Mouse (Mus musculus) limb, embryonic 15.5 days (tissue): Measurements from ENCODE around the gene Bcl7b. TPM values are rescaled to one million over a fixed set of nuclear protein-coding genes. Genes with fewer than 3 reads are reported as not detected.

Experiments used
- ATAC-seq: fragments of 200-750 bp; cut with Nextera tagmentation; 2 replicates; pipeline ENCODE4 v1.8.0; 2017; ENCODE audit warnings: low read depth, moderate TSS enrichment; ENCODE audit not compliant: insufficient number of reproducible peaks, low FRiP score, low TSS enrichment
- H3K27ac ChIP-seq: fragments of 300-500 bp; sonication (generic); 2 replicates; pipeline ENCODE4 v1.5.1; 2015; ENCODE audit warnings: moderate library complexity, mild to moderate bottlenecking, inconsistent platforms
- H3K27me3 ChIP-seq: fragments of 300-500 bp; sonication (generic); 2 replicates; pipeline ENCODE4 v1.6.1; 2015; ENCODE audit warnings: inconsistent platforms
- H3K36me3 ChIP-seq: fragments of 300-500 bp; sonication (generic); 2 replicates; pipeline ENCODE4 v1.6.1; 2015; ENCODE audit warnings: inconsistent platforms
- H3K4me1 ChIP-seq: fragments of 300-500 bp; sonication (generic); 2 replicates; pipeline ENCODE4 v1.6.1; 2015; ENCODE audit warnings: inconsistent platforms
- H3K4me2 ChIP-seq: fragments of 300-500 bp; sonication (generic); 2 replicates; pipeline ENCODE4 v1.6.1; 2015; ENCODE audit warnings: mild to moderate bottlenecking, inconsistent platforms
- H3K4me3 ChIP-seq: fragments of 300-500 bp; sonication (generic); 2 replicates; pipeline ENCODE4 v1.5.1; 2015; ENCODE audit warnings: mild to moderate bottlenecking, inconsistent platforms
- H3K9ac ChIP-seq: fragments of 300-500 bp; sonication (generic); 2 replicates; pipeline ENCODE4 v1.6.1; 2015; ENCODE audit warnings: inconsistent platforms
- H3K9me3 ChIP-seq: fragments of 300-500 bp; sonication (generic); 2 replicates; pipeline ENCODE4 v1.6.1; 2016; ENCODE audit warnings: inconsistent platforms
- WGBS: fragments of 180-500 bp; shearing (Covaris S2); methylation state at CpG from one replicate; pipeline ENCODE4 v1.1.7; 2015; 5-methylcytosine and 5-hydroxymethylcytosine counted together
- polyA plus RNA-seq: library from polyadenylated mRNA; unstranded; fragments of >200 nt; fragmentation: Nextera tagmentation; extraction: Ambion mirVana; gene quantifications from 2 replicates; pipeline ENCODE4 v1.2.1, GENCODE M21; 2015

Bcl7b gene
- polyA plus RNA-seq, 1 experiment from 2014 or later = 47.6 TPM

GRCm38 (mm10) chr5:135148715-135149052, 19.4 kb upstream of the Bcl7b start:
- WGBS = under 1% methylated on average over 13 of the region's 13 CpGs
- H3K9ac ChIP-seq = peak overlapping the region; percentile 39; the same call in 1 of the 2 replicates
- 0 out of 2 replicates have a peak, but pooled peaks have one; percentile 0 for ATAC-seq

GRCm38 (mm10) chr5:135149053-135149819, 18.8 kb upstream of the Bcl7b start, which contains the start of gene Tbl2:
Tbl2 (plus strand) TSS chr5:135149657.
- peak within 1 kb of the TSS; percentile 97 for H3K27ac ChIP-seq
- H3K4me3 ChIP-seq = peak within 1 kb of the TSS; percentile 87
- no peaks in the 10 kb centered on the region for H3K9me3 ChIP-seq
- peak within 1 kb of the TSS; percentile 80 for H3K9ac ChIP-seq
- peak within 1 kb of the TSS; percentile 60 for H3K4me2 ChIP-seq
- peaks cover 19% of the 10 kb centered on the region for H3K36me3 ChIP-seq
- under 1% methylated on average over 58 of the region's 63 CpGs for WGBS
- ATAC-seq = peak; percentile 99
- no peaks in the 10 kb centered on the region for H3K27me3 ChIP-seq
- peaks cover 13% of the 10 kb centered on the region for H3K4me1 ChIP-seq

More at GRCm38 (mm10) chr5:135148715-135149052, 19.4 kb upstream of the Bcl7b start:
- Histone ChIP-seq H3K27me3 (no peaks in the 10 kb centered on the region), H3K4me3 (peak overlapping the region; percentile 87), H3K36me3 (peaks cover 14% of the 10 kb centered on the region), H3K4me2 (peak overlapping the region; percentile 60), H3K9me3 (no peaks in the 10 kb centered on the region), H3K4me1 (peaks cover 13% of the 10 kb centered on the region), H3K27ac (peak overlapping the region; percentile 97)

- H3K4me2 ChIP-seq = peak overlapping the region; percentile 60
- under 1% methylated on average over 23 of the region's 23 CpGs for WGBS
- H3K36me3 ChIP-seq = peaks cover 25% of the 10 kb centered on the region
- peak overlapping the region; percentile 87 for H3K4me3 ChIP-seq
- peak overlapping the region; percentile 97 for H3K27ac ChIP-seq
- peak overlapping the region; percentile 80 for H3K9ac ChIP-seq
- no peaks in the 10 kb centered on the region for H3K9me3 ChIP-seq
- no peaks in the 10 kb centered on the region for H3K27me3 ChIP-seq
- no peak for ATAC-seq
- peaks cover 13% of the 10 kb centered on the region for H3K4me1 ChIP-seq
Measured at GRCm38 (mm10) chr5:135149820-135150178, 18.3 kb upstream of the Bcl7b start.

GRCm38 (mm10) chr5:135156496-135156895, 11.6 kb upstream of the Bcl7b start:
- no peak overlapping the region for H3K4me2 ChIP-seq
- no peak overlapping the region for H3K4me3 ChIP-seq
- no peak for ATAC-seq
- H3K9ac ChIP-seq = no peak overlapping the region
- H3K27ac ChIP-seq = no peak overlapping the region
- peaks cover 91% of the 10 kb centered on the region for H3K36me3 ChIP-seq
- H3K4me1 ChIP-seq = no peaks in the 10 kb centered on the region
- 99% methylated on average over 4 of the region's 4 CpGs for WGBS
- H3K9me3 ChIP-seq = no peaks in the 10 kb centered on the region
- no peaks in the 10 kb centered on the region for H3K27me3 ChIP-seq

GRCm38 (mm10) chr5:135161221-135161620, 6.9 kb upstream of the Bcl7b start:
- Histone ChIP-seq H3K36me3 (peaks cover 77% of the 10 kb centered on the region), H3K4me1 (no peaks in the 10 kb centered on the region), H3K9me3 (no peaks in the 10 kb centered on the region), H3K27ac (no peak overlapping the region), H3K4me2 (no peak overlapping the region), H3K4me3 (no peak overlapping the region), H3K9ac (no peak overlapping the region), H3K27me3 (no peaks in the 10 kb centered on the region)
- ATAC-seq = no peak
- WGBS = 81% methylated on average over 4 of the region's 4 CpGs

- H3K36me3 ChIP-seq = peaks cover 73% of the 10 kb centered on the region
- no peak overlapping the region for H3K4me2 ChIP-seq
Measured at GRCm38 (mm10) chr5:135161650-135162049, 6.4 kb upstream of the Bcl7b start.

GRCm38 (mm10) chr5:135162361-135162760, 5.7 kb upstream of the Bcl7b start:
- WGBS = 91% methylated on average over 8 of the region's 8 CpGs
- H3K36me3 ChIP-seq = peaks cover 65% of the 10 kb centered on the region
- H3K27ac ChIP-seq = no peak overlapping the region
- ATAC-seq = no peak
- H3K9ac ChIP-seq = no peak overlapping the region
- no peaks in the 10 kb centered on the region for H3K9me3 ChIP-seq
- no peaks in the 10 kb centered on the region for H3K4me1 ChIP-seq
- H3K27me3 ChIP-seq = no peaks in the 10 kb centered on the region
- H3K4me2 ChIP-seq = no peak overlapping the region
- H3K4me3 ChIP-seq = no peak overlapping the region

More at GRCm38 (mm10) chr5:135161650-135162049, 6.4 kb upstream of the Bcl7b start:
- no peak overlapping the region for H3K4me3 ChIP-seq
- ATAC-seq = no peak
- no peak overlapping the region for H3K9ac ChIP-seq
- H3K27ac ChIP-seq = no peak overlapping the region
- no peaks in the 10 kb centered on the region for H3K27me3 ChIP-seq
- 87% methylated on average over 7 of the region's 7 CpGs for WGBS
- H3K9me3 ChIP-seq = no peaks in the 10 kb centered on the region
- H3K4me1 ChIP-seq = no peaks in the 10 kb centered on the region

GRCm38 (mm10) chr5:135162821-135163220, 5.3 kb upstream of the Bcl7b start:
- H3K36me3 ChIP-seq = peaks cover 62% of the 10 kb centered on the region
- no peak overlapping the region for H3K27ac ChIP-seq
- 86% methylated on average over 6 of the region's 6 CpGs for WGBS

GRCm38 (mm10) chr5:135166909-135167308, 1.2 kb upstream of the Bcl7b start:
- Histone ChIP-seq H3K27ac (no peak overlapping the region), H3K9me3 (no peaks in the 10 kb centered on the region), H3K4me2 (no peak overlapping the region), H3K36me3 (peaks cover 38% of the 10 kb centered on the region), H3K27me3 (no peaks in the 10 kb centered on the region), H3K4me1 (peaks cover 13% of the 10 kb centered on the region), H3K4me3 (no peak overlapping the region), H3K9ac (no peak overlapping the region)
- ATAC-seq = no peak
- WGBS = 88% methylated on average over 4 of the region's 4 CpGs

More at GRCm38 (mm10) chr5:135162821-135163220, 5.3 kb upstream of the Bcl7b start:
- Histone ChIP-seq H3K9me3 (no peaks in the 10 kb centered on the region), H3K4me2 (no peak overlapping the region), H3K9ac (no peak overlapping the region), H3K4me3 (no peak overlapping the region), H3K27me3 (no peaks in the 10 kb centered on the region), H3K4me1 (peaks cover under 1% of the 10 kb centered on the region)
- no peak for ATAC-seq

- Histone ChIP-seq H3K27ac (no peak overlapping the region), H3K9me3 (no peaks in the 10 kb centered on the region), H3K4me3 (peak overlapping the region; percentile 65; the same call in 1 of the 2 replicates), H3K27me3 (no peaks in the 10 kb centered on the region), H3K4me1 (peaks cover 13% of the 10 kb centered on the region), H3K9ac (no peak overlapping the region), H3K36me3 (peaks cover 38% of the 10 kb centered on the region), H3K4me2 (no peak overlapping the region)
- ATAC-seq = no peak
- 91% methylated on average over 4 of the region's 4 CpGs for WGBS
Measured at GRCm38 (mm10) chr5:135167469-135167868, 614 bp upstream of the Bcl7b start.

- Histone ChIP-seq H3K27ac (no peak overlapping the region), H3K4me2 (peak overlapping the region; percentile 73), H3K4me1 (peaks cover 13% of the 10 kb centered on the region), H3K36me3 (peaks cover 39% of the 10 kb centered on the region), H3K9me3 (no peaks in the 10 kb centered on the region), H3K27me3 (no peaks in the 10 kb centered on the region), H3K4me3 (peak overlapping the region; percentile 65), H3K9ac (peak overlapping the region; percentile 46)
- no peak for ATAC-seq
- WGBS = 88% methylated on average over 5 of the region's 5 CpGs
Measured at GRCm38 (mm10) chr5:135169479-135169878, 1.4 kb downstream of the Bcl7b start.

GRCm38 (mm10) chr5:135171688-135172220, 3.7 kb downstream of the Bcl7b start:
- Histone ChIP-seq H3K27ac (no peak overlapping the region), H3K27me3 (no peaks in the 10 kb centered on the region), H3K9me3 (no peaks in the 10 kb centered on the region), H3K4me1 (peaks cover 13% of the 10 kb centered on the region), H3K4me2 (no peak overlapping the region), H3K9ac (no peak overlapping the region), H3K36me3 (peaks cover 57% of the 10 kb centered on the region), H3K4me3 (no peak overlapping the region)
- WGBS = 84% methylated on average over 6 of the region's 6 CpGs
- ATAC-seq = no peak
